Mouse (Mus musculus): Measurements from ENCODE around the gene Xpnpep1.
A peak's percentile ranks its signal among the peaks of the same experiment; 100 is the strongest.

The Xpnpep1 gene

DNA sequence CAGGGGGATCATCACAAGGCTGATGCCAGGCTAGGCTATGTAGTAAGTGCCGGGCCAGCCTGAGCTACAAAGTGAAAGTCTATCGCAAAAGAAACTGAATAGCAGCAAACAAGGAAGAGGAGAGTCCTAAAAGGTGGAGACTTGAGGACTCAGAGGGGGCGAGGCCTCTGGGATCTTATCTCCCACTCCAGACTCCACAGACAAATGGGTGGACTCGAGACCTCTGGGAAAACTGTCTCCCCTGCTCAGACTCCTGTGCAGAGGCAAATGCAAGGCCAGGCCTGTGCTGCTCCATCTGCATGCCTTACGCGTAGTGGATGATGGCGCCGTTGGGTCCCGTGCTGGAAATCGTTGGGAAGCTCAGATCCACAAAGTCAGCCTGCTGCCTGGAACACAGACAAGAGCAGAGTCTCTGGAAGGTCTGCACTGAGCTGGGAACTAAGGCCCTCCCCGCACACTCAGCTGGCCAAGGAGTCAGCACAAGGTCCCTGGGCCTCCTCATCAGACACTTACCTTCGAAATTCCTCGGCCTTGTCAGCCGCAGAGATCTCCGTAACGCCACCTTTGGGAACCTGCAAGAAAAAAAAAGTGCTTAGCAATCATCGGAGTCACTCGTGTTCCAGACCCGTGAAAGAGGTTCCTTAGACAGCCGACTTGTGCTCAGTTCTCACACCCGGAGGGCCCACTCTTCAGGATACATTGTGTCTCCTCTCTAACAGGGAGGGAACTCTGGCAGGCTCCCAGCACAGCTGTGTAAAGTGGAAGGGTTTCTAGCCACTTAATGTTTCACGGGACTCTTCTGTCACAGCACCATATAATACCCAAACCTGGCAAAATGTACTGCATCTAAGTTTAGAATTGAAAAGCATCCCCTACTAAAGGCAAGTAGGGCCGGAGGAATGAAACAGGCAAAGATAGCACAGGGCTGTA lies 37.6 kb downstream of the Xpnpep1 start:
- no peak for DNase-seq (ENCODE audit: inconsistent age in 2 of 2, low spot score in 1 of 2)

DNA sequence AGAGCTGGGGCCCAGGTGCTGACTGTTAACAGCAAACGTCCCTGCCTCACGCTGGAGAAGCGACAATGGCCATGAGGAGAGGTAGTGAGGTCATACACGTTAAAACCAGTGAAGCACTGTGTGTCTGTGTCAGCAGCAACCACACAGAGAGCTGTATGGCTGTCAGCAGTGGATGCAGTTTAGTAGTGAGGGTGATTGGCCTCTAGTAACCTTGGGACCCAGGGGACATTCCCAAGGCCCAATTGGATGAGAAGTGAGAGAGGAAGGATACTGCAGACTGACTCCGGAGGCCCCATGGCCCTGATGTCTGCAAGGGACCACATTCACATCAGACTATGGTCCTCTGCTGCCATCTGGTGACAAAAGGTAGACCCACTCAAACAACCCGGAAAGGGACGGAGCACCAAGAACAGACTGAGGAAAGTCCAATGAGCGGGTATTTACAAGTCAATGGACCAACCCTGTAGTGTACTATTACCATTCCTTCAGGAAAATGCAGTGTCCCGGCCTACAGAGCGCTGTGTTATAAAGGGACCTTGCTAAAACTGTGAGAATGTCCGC lies 47.1 kb downstream of the Xpnpep1 start:
- peak in 1 of 2 experiments; percentile 73 for DNase-seq (ENCODE audit: inconsistent age in 2 of 2, low spot score in 1 of 2)

DNA sequence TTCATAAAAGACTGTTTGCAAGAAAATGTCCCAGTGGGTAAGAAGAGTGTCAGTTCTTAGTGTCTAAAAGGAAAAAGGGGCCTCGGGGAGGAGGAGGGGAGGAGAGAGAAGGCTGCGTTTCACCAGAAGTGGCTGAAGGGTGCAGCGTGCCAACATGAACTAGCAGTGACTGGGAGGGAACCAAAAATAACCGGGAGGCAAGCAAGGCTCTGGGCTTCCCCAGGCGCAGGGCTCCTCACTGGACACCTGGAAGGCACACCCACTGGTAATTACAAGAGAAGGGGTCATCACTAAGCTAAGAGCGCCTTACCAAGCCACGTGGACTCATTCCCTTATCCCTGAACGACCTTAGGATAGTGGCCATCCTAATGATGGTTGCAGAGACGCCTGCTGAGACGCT lies 48.1 kb downstream of the Xpnpep1 start:
- peak in 1 of 2 experiments; percentile 16 for DNase-seq (ENCODE audit: inconsistent age in 2 of 2, low spot score in 1 of 2)

DNA sequence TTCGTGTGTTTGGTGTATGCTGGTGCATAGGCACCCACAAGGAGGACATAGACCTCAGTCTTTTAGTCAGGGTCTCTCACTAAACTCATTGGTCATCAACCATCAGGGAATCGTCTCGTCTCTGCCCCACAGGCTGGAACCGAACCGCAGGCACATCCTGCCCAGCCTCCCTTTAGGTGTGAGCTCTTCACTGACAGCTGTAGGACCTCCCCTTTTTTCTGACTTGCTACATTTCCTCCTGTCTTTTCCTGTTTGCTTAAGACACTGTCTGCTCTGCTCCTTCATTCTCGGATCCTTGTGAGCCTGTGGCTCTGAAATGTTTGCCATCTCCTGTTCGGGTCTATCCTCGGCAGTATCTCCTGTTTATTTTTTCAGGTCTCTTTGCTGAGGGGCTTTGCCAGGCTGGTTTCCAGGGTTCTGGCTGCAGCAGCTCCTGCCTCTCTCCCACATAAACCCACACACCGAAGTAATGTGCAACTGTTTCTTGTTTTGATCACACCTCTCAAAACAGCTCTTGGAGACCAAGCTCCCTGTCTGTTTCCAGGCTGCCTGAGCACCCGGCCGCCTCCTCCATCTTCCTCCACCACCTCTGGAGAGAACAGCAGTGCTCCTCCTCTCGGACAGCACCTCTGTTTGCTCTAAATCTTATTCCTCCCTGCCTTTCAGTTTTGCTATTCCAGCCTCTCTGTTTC lies 60.8 kb downstream of the Xpnpep1 start:
- DNase-seq (ENCODE audit: inconsistent age in 2 of 2, low spot score in 1 of 2): no peak

DNA sequence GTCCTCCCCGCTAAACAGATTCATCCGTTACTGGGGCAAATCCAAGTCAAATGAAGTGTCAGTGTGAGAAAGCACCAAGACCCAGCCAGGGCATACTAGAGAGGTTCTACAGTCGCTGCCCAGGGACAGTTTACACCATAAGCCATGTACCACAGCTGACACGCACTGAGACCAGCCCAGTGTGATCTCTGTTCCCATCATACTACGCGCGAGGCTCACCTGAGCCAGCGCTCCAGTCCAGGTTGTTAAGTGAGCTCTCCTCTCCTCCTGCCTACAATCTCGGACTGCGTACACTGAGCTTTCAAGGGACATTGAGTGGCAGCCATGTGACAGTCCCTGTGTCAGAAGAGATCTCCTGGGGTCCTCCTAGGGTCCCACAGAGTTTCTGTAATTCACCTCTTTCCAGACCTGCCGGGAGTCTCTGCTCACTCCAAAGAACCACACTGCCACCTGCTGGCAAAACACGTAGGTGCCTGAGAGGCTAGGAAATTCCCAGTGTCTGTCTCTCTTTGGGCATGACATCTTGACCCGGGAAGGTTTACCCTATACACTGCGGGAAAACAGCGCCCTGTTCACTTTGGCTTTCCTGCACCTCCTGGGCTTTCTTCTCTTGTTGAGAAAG lies 64.3 kb downstream of the Xpnpep1 start:
- peak; percentile 52 to 84 for DNase-seq (ENCODE audit: inconsistent age in 2 of 2, low spot score in 1 of 2)

DNA sequence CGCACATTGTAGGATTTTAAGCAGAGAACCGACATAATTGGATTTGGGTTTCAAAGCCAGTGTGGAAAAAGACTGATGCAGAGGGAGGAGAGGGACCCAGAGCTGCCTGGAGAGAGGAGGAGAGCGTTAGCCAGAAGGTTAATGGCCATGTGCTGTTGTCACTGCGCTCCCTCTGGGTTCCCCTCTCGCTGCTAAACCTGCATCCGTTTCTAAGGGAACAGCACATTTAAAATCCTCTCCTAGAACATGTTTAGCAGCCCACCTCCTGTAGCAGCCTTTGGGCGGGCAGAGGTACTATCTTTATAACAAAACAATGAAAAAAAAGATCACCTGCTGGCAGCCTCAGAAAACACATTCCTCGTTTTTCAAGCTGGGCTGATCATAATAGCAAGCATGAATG lies 73.7 kb downstream of the Xpnpep1 start:
- no peak for DNase-seq (ENCODE audit: inconsistent age in 2 of 2, low spot score in 1 of 2)

DNA sequence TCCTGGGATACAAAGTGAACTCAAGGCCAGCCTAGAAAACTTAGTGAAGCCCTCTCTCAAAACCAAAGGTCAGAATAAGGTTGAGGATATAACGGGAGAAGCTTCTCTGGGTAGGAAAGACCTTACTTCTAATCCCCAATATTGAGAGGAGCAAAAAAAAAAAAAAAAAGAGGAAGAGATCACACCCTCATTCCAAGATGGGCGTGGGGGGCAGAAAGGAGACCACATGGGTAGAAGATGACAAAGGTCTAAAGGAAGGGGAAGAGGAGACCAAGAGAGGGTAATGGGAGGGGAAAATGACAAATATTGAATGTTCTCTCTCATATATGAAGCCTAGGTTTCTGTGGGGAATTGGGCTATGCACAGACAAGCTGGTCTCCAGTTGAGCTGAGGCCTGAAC lies 77.3 kb downstream of the Xpnpep1 start:
- no peak for DNase-seq (ENCODE audit: inconsistent age in 2 of 2, low spot score in 1 of 2)

DNA sequence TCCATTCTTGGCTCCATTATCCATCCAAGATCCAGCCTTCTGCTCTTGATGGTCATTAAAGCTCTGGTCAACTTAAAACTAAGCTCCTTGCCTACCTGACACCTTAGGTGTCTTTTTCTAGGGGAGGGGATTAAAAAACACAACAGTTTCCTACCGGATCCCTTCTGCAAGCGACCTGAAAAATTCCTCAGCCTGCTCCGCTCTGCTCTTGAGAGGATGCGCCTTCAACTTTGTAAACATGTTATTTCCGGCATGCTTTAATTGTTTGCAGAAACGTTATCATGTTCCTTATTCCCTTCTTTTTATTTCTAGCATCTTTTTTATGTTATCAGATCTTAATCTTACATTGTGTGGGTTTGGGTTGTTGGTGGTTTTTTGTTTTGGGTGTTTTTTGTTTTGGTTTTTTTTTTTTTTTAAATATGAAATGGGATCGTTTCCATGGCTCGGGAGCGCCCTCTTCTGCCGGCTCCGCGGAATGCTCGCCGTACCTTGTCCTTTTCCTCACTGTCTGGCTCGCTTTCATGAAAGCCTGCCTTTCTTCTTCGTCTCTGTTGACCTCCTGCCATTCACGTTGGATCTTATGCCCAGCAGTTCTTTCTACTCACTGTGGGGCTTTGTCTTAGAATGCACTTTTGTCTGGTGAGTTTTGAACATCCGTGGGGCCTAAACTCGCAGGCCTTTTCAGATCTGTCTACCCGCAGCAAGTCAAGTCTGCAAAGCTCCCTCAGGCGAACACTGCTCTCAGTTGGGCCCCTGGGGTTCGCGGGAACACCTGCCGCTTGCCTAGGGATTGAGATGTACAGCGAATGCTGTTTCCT lies 117.1 kb downstream of the Xpnpep1 start:
- DNase-seq (ENCODE audit: inconsistent age in 2 of 2, low spot score in 1 of 2): peak; percentile 24 to 73

DNA sequence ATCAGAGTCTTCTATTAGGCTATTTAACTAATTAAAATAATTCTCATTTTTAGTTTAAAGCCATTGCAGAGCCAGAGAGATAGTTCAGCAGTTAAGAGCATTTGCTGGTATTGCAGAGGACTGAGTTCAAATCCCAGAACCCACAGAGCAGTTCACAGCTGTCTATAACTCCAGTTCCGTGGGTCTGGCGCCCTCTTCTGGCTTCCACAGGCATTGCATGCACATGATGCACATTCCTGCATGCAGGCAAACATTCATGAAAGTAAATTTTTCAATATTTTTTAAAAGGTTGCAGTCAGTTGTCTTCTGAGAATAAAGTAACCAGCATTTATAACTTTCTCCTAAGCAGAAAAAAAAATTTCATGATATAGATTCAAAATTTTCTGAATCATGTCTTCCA lies 135.8 kb downstream of the Xpnpep1 start:
- DNase-seq (ENCODE audit: inconsistent age in 2 of 2, low spot score in 1 of 2): no peak

DNA sequence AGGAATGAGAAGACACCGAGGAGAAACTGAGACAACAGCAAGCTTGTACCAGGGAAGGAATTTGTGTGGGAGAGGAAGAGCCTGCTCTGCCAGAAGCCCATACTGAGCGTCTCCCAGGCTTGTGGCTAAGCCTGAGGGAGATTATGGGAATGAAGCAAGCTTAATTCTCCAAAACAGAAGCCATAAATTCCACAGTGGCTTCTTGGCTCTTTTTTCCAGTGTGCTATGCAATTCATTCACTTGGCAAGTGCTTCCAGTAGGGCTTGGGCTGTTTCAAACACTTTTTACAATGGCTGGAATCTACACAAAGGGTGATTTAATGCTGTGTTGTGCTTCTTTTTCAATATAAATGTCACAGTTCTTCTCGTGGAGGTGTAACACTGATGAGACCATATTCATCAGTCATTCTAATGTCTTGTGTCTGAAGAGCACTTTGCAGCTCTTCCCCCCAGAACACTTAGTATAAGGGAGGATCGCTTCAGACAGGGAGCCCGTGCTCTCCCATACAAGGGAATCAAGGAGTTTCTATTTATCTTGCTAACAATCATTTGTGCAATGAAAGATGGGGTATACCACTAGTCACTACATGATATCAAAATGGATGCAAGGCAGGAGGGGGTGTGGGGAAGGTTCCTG lies 148.1 kb downstream of the Xpnpep1 start:
- DNase-seq (ENCODE audit: inconsistent age in 2 of 2, low spot score in 1 of 2): no peak

All from adrenal gland, adult (tissue).